Mouse (Mus musculus): ENCODE results near the gene Zic1. TPM values are rescaled to one million over a fixed set of nuclear protein-coding genes. Genes with fewer than 3 reads are reported as not detected.

Zic1 gene
- not detected in 2 replicates for total RNA-seq (2017)

GRCm38 (mm10) chr9:91365664-91366063 is at the start of gene Zic1:
Gene Zic1, minus strand, starts transcription at chr9:91365810.
- ATAC-seq (replicated peaks; ENCODE audit: low read depth, poor library complexity, severe bottlenecking): no peak

GRCm38 (mm10) chr9:91414007-91414661 is 48.5 kb upstream of the Zic1 start:
- no peak for ATAC-seq (replicated peaks; ENCODE audit: low read depth, poor library complexity, severe bottlenecking)

DNA sequence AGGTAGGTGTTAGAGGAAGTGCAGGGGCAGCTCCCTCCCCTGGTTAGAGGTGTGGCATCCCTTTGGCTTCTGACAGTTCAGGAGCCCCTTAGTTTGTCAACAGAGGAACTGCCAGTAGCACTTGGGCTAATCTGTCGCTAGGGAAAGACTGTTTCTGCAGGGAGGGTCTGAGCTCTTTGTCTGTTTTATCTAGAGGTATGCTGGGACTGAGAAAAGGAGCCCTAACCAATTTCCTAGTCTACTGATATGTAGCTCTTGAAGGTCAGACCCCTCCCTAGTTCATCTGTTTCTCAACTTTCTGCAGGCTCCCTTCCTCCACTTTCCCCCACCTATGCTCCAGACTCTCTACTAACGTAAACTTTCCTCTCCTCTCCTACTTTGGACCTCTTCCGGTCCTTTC is 44.2 kb upstream of the Zic1 start:
- no peak for ATAC-seq (replicated peaks; ENCODE audit: low read depth, poor library complexity, severe bottlenecking)

DNA sequence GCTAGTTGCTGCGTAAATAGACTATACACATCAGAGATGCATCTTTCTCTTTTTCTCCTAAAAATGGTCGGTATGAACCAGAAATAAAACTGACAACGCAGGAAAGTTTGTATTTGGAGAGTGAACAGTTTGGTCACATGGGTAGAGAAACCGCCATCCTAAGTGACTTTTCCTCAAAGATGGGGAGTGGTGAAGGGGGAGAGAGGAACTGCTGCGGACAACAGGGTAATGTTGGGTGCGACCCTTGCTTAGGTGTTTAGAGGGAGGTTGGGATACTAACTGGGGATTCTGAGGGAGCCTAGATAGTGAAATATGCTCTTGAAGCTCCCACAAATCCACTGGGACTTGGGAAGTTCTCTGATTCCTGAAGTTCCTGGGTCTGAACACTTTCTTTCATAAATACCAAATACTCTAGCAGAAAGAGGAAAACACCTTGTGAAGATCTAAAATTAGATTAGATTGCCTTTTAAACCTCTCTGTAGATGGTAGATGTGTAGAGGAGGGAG is 40.7 kb upstream of the Zic1 start:
- ATAC-seq (replicated peaks; ENCODE audit: low read depth, poor library complexity, severe bottlenecking): no peak

DNA sequence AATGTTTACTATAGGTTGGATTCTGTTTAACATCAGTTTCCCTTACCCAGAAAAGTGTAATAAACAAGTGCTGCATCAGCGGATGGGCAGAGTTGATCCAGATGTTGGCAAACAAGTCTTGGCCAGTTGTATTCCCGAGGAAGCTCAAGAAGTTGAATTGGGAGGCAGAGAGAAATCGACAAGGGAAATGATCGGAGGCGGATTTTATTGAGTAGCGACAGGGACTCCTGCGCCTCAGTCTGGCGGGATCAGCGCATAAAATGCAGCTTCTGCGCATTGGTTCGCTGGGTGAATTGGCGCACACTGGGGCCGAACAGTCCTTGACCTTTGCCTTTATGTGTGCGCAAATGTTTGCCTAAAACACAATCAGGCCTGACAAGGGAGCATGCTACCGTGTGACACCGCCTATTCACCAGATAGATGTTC is 40.2 kb upstream of the Zic1 start:
- no peak for ATAC-seq (replicated peaks; ENCODE audit: low read depth, poor library complexity, severe bottlenecking)

DNA sequence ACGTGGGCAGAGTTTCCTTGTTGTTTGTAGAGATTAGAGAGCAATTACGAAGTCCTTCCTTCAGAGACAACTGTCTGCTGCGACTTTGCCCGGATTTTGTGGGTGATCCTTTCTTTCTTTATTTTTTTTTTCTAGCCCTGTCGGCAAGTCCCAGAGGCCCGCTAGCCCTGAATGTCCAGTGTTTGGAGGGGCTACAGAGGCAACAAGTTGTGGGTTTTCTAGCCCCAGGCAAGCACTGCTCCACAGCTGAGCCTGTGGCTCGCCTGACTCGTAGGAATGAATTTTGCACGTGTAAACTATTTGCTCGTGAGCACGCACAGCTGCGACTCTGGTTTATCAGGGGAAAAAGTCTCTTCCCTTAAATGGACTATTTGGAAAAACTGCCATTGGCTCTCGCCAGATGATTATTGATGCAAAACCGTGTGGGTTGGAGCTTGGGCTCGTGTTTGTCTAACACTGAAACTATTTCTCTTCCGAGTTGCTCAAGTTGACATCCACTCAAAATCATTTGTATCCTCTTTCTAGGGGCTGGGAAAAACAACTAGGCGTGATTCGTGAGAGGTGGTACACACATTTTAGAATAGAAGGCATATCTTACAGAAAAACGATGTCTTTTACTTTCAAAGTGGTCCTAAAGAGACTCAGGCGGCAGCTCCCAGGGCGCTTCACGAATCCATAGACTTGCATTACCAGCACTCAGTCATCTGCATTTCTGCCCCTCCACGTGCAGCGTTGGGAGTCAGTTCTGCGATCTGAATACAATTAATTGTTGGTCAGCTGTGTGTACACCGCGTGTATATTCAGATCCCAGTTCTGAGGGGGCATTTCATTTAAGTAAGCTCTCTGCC is 39.5 kb upstream of the Zic1 start:
- no peak for ATAC-seq (replicated peaks; ENCODE audit: low read depth, poor library complexity, severe bottlenecking)

GRCm38 (mm10) chr9:91404229-91404628 is 38.6 kb upstream of the Zic1 start:
- no peak for ATAC-seq (replicated peaks; ENCODE audit: low read depth, poor library complexity, severe bottlenecking)

- no peak for ATAC-seq (replicated peaks; ENCODE audit: low read depth, poor library complexity, severe bottlenecking)
These were observed 35.9 kb upstream of the Zic1 start for GRCm38 (mm10) chr9:91401471-91401870.

DNA sequence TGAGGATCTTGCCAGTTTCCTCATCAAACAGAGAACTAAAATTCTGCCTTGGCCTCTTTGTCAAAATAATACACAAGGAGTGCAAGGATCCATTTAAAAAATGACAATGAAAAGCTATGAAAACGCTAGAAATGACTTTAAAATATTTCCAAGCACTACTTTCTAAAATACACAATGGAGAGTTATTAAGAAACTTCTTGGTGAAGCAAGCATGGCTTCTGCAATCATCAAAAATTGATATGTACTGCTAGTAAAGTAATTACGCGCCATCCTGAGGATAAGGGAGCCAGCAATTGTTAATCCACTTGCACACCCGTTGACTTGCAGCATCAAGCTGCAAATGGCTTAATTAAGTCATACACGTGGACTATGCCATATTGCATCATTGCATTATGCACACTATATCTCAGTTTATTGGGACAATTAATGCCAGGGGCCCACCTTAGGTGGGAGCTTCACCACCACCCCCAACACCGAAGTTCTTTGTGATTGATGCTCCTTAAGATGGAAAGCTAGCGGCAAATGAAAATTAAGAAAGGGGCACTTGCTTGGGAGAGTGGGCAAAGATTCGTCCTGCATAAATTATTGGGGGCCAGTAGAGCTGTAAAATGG is 35.0 kb upstream of the Zic1 start:
- no peak for ATAC-seq (replicated peaks; ENCODE audit: low read depth, poor library complexity, severe bottlenecking)

GRCm38 (mm10) chr9:91399976-91400375 is 34.4 kb upstream of the Zic1 start:
- ATAC-seq (replicated peaks; ENCODE audit: low read depth, poor library complexity, severe bottlenecking): no peak

DNA sequence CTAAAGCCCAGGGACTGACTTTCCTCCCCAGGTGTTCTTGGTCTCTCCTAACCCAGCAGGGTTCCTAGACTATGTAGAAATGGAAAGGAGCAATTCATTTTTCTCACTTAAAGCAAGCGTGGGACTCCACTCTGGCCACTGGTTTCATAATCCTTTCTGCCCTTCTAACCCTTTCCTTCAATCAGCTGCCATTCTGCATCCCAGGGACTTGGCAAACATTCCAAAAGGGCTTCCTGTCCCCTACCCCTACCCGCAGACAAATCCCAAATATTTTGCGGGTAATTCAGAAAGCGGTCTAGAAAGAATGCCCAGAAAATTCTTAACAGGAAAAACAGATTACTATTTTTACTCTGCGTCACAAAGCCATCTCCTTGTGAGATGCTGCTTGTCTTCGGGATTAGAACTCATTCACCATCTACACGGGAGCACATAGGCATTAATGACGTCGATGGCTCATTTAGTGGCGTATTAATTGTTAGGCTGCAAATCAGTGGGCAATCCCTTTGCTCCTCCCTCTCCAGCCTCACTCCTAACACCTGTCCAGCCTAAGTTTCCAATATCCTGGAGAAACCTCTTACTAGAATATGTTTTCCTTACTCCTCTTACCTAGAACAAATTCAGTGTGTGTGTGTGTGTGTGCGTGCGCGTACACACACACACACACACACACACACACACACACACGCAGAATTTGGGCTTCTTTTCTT is 29.6 kb upstream of the Zic1 start:
- ATAC-seq (replicated peaks; ENCODE audit: low read depth, poor library complexity, severe bottlenecking): no peak

GRCm38 (mm10) chr9:91394211-91394646 is 28.6 kb upstream of the Zic1 start:
- no peak for ATAC-seq (replicated peaks; ENCODE audit: low read depth, poor library complexity, severe bottlenecking)

- ATAC-seq (replicated peaks; ENCODE audit: low read depth, poor library complexity, severe bottlenecking): no peak
These were observed 27.9 kb upstream of the Zic1 start for GRCm38 (mm10) chr9:91393376-91394068.

DNA sequence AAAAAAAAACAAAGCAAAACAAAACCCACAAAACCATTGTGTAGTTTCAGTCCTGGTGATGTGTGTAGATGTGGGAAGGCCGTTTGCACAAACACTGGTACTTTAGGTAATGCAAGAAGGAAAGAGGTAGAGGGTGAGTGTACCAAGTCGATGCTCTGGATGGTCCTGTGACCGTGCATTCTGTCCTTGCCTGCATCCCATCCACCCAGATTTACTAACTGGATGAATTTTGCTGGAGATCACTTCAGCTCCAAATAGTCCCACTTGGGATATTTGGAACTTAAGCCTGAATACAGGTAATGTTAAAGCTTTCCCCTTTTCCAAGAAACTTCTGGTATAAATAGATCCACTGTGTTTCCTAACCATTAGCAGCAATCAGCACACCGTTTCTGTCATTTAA is 22.6 kb upstream of the Zic1 start:
- no peak for ATAC-seq (replicated peaks; ENCODE audit: low read depth, poor library complexity, severe bottlenecking)

DNA sequence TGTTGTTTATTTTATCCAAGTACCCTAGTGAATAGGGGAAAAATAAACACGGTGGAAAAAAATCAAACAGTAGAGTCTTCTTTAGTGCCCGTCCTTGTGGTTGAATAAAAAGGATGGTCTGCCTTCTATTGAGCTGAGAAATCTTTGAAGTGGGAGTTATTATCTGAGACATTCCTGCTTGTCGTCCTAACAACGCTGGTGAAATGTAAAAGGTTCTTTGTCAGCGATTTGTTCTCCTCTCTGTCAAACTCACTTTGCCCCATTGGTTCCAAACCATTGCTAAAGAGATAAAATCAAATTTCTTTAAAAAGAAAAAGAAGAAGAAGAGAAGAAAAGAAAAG is 22.1 kb upstream of the Zic1 start:
- ATAC-seq (replicated peaks; ENCODE audit: low read depth, poor library complexity, severe bottlenecking): no peak

DNA sequence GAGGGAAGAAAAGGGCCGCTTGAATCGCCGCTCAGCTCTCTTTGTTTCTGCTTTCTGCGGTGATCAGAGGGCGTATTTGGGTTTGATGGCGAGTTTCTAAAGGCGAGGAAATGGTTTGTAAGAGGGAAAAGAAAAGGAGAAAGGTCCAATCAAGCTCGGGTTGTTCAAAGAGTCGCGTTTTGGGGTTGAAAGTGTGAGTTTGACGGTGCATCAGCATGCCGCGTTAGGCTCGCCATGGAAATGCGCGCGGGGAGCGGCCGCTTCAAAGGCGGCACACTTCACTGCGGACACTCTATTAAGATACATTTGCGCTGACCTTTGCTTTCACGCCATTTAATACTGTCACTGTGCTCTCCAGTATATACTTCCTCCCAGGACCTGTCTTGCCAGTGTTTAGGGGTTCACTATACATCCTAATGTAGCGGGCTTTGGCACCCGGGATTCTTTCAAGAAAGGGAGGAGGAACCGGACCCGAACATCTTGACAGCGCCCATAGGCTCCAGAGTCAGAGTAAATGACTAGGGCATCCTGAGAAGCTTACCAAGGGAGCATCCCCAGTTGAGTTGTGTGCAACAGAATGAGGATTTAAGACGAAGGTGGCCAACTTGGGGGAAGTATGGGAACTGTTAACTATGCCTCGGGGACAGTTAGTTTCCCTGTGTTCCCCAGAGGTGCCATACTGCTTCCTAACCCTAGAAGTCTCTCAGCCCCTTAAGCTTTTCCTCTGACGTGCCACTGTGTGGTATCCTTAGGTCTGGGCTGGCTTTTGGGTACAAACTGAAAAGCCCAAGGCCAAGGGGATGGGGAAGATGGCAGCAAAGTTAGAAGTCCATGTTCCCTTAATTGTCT is 21.5 kb upstream of the Zic1 start:
- ATAC-seq (replicated peaks; ENCODE audit: low read depth, poor library complexity, severe bottlenecking): no peak

DNA sequence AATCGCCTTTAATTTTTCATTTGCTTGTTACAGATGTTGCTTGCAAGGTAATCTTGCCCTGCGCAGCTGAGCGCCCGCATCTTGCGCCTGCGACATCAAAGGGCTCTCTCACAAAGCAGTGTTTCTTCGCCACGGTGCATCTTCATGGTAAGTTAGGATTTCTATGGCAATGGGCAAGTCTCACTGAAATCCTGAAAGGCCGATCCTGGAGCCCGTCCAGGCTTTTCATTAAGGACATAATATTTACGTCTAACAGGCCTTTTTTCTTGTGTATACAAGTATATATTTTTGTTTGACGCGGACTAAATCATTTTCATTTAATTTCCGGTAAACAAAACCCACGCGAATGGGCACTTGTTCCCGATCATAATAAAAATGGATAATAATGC is 20.9 kb upstream of the Zic1 start:
- no peak for ATAC-seq (replicated peaks; ENCODE audit: low read depth, poor library complexity, severe bottlenecking)

- ATAC-seq (replicated peaks; ENCODE audit: low read depth, poor library complexity, severe bottlenecking): no peak
These were observed 20.2 kb upstream of the Zic1 start for GRCm38 (mm10) chr9:91385561-91386430.

Measured in common myeloid progenitor, adult 5-6 weeks (primary cell).